Mouse (Mus musculus) heart, postnatal 0 days (tissue): Measurements from ENCODE around the gene Olfr347. TPM values are rescaled to one million over a fixed set of nuclear protein-coding genes. Genes with fewer than 3 reads are reported as not detected.

Source experiments
- ATAC-seq: fragments of 200-750 bp; cut with Nextera tagmentation; 2 replicates; pipeline ENCODE4 v1.8.0; 2017; ENCODE audit warnings: low read depth, moderate number of reproducible peaks, moderate library complexity; ENCODE audit not compliant: insufficient read depth
- DNase-seq: peaks from one replicate; pipeline ENCODE4 v3.0.0-alpha.2; 2016; ENCODE audit warnings: low spot score
- H3K27ac ChIP-seq: fragments of 300-500 bp; sonication (generic); 2 replicates; pipeline ENCODE4 v1.5.1; 2014; ENCODE audit warnings: low read depth, mild to moderate bottlenecking
- H3K27me3 ChIP-seq: fragments of 300-500 bp; sonication (generic); 2 replicates; pipeline ENCODE4 v1.6.1; 2014; ENCODE audit warnings: low read length, mixed read lengths; ENCODE audit not compliant: control insufficient read depth, insufficient read depth
- H3K36me3 ChIP-seq: fragments of 300-500 bp; sonication (generic); replicated peaks from 2 replicates; pipeline ENCODE4 v1.6.1; 2014; ENCODE audit warnings: low read length, mixed read lengths; ENCODE audit not compliant: control insufficient read depth, insufficient read depth
- H3K4me1 ChIP-seq: fragments of 300-500 bp; sonication (generic); 2 replicates; pipeline ENCODE4 v1.6.1; 2014; ENCODE audit warnings: antibody characterized with exemption; ENCODE audit not compliant: control insufficient read depth, insufficient read depth
- H3K4me2 ChIP-seq: fragments of 300-500 bp; sonication (generic); 2 replicates; pipeline ENCODE4 v1.6.1; 2014; ENCODE audit warnings: low read depth, mild to moderate bottlenecking, low read length, moderate library complexity
- H3K4me3 ChIP-seq: fragments of 300-500 bp; sonication (generic); 2 replicates; pipeline ENCODE4 v1.5.1; 2014; ENCODE audit warnings: low read depth, low read length
- H3K9ac ChIP-seq: fragments of 300-500 bp; sonication (generic); replicated peaks from 2 replicates; pipeline ENCODE4 v1.6.1; 2014; ENCODE audit warnings: low read depth, low read length, mixed read lengths
- H3K9me3 ChIP-seq: fragments of 300-500 bp; sonication (generic); replicated peaks from 2 replicates; pipeline ENCODE4 v1.6.1; 2016; ENCODE audit warnings: low read length; ENCODE audit not compliant: control insufficient read depth
- CTCF ChIP-seq: IDR thresholded peaks from 2 replicates; pipeline ENCODE4 v1.5.1; 2016; ENCODE audit warnings: antibody characterized with exemption, control low read depth, low read depth
- EP300 ChIP-seq: IDR thresholded peaks from 2 replicates; pipeline ENCODE4 v1.6.1; 2016; ENCODE audit warnings: antibody characterized with exemption, low read depth
- WGBS: fragments of 180-500 bp; shearing (Covaris S2); extraction: QIAGEN DNeasy Blood & Tissue Kit; methylation state at CpG from one replicate; pipeline ENCODE4 v1.1.7; 2014; 5-methylcytosine and 5-hydroxymethylcytosine counted together
- polyA plus RNA-seq: library from polyadenylated mRNA; unstranded; fragments of >200 nt; fragmentation: Nextera tagmentation; extraction: Ambion mirVana; gene quantifications from 2 replicates; pipeline ENCODE4 v1.2.1, GENCODE M21; 2015
- total RNA-seq: library from RNA; depleted of rRNA; stranded (reverse); fragments of >200 nt; gene quantifications from 2 replicates; pipeline ENCODE4 v1.2.3, GENCODE M21; 2014; ENCODE audit warnings: low replicate concordance; rRNA removed

The Olfr347 gene
- total RNA-seq, result not detected in 2 replicates
- polyA plus RNA-seq, result not detected in 2 replicates

DNA sequence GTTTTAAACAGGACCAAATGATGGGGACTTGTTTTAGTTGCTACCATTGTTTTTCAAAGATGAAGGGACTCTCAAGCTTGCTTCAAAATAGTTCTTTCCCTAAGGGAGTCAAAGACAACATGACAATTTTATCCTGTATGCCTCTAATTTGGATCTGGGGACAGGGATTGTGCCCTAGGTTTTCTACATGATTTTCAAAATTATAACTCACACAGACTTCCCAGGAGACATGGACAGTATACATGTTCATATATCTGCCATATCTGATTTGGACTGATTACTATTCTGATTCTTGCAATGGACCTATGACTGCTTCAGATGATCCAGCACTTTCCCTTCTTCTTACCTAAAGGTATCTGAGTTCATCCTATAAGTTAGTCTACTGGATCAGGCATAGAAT is at the start of gene Olfr347:
TSS of gene Olfr347 (plus strand) at position 301 of the 400 bp plus-strand sequence.
- Histone ChIP-seq H3K36me3 (no peaks in the 10 kb centered on the region), H3K9ac (no peak within 1 kb of the TSS), H3K27ac (no peak within 1 kb of the TSS), H3K9me3 (0 out of 2 replicates have a peak, but pooled peaks cover 7% of the 10 kb centered on the region), H3K4me3 (no peak within 1 kb of the TSS), H3K27me3 (no peaks in the 10 kb centered on the region), H3K4me2 (no peak within 1 kb of the TSS), H3K4me1 (no peaks in the 10 kb centered on the region)
- ATAC-seq (no peak), DNase-seq (no peak)
- TF ChIP-seq CTCF (no peak), EP300 (no peak)

- 79% methylated on average over 1 of the region's 1 CpGs for WGBS
- H3K27ac ChIP-seq, result no peak within 1 kb of the TSS
These were observed 46.2 kb upstream of the Olfr347 start, which contains the start of gene Olfr346 for GRCm38 (mm10) chr2:36685488-36685887. Gene Olfr346, plus strand, starts transcription at chr2:36685788.

DNA sequence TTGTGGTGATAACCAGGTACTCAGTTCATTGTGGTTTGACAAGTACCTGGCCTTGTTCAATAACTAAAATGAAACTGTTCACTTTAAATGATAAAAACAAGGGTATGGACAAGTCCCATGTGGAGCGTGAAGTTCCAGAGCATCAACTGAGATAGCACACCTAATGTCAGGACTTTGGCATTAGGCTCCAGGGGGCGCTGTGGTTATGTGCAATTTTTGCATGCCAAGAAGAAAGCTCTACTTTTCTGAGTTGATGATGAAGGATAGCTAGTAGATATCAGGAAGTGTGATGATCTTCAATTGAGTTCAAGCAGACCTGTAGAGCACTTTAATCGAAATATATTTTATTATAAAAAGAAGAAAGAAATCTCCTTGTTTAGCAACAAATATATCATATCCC is 4.5 kb downstream of the Olfr347 start:
- TF ChIP-seq CTCF, result no peak
- TF ChIP-seq EP300, result no peak

More at GRCm38 (mm10) chr2:36685488-36685887, 46.2 kb upstream of the Olfr347 start, which contains the start of gene Olfr346:
- Histone ChIP-seq H3K36me3 (no peaks in the 10 kb centered on the region), H3K9ac (no peak within 1 kb of the TSS), H3K4me3 (no peak within 1 kb of the TSS), H3K4me2 (no peak within 1 kb of the TSS), H3K4me1 (no peaks in the 10 kb centered on the region), H3K9me3 (no peaks in the 10 kb centered on the region), H3K27me3 (no peaks in the 10 kb centered on the region)
- DNase-seq (no peak), ATAC-seq (no peak)
- no peak for TF ChIP-seq EP300
- no peak for TF ChIP-seq CTCF

DNA sequence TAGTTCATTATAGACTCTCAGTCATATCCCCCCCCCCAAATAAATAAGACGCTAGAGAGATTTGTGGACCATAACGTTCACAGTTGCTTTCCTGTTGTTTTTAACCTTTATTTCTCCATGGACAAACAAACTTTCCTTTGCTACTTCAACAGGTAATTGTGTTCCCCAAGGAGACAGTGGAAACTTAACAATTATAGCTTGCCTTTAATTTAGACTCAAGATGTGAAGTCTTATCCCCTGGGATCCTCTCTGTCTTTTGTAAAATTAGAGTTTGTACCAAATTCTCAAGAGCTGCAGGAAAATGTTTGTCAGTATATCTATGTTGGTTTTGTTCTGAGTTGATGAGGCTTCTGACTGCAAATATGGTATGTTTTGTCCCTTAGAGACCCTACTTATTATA is 52.3 kb downstream of the Olfr347 start, which contains the start of gene Olfr348:
TSS of gene Olfr348 (plus strand) at position 301 of the 400 bp plus-strand sequence.
- no peak within 1 kb of the TSS for H3K4me2 ChIP-seq
- 57% methylated on average over 2 of the region's 2 CpGs for WGBS

More for the DNA sequence above, 4.5 kb downstream of the Olfr347 start:
- H3K36me3 ChIP-seq, result no peaks in the 10 kb centered on the region
- H3K27ac ChIP-seq, result no peak overlapping the region
- ATAC-seq (no peak), DNase-seq (no peak)
- no peaks in the 10 kb centered on the region for H3K9me3 ChIP-seq
- H3K4me3 ChIP-seq, result no peak overlapping the region
- H3K9ac ChIP-seq, result no peak overlapping the region
- 43% methylated on average over 3 of the region's 3 CpGs for WGBS
- no peaks in the 10 kb centered on the region for H3K27me3 ChIP-seq
- H3K4me1 ChIP-seq, result no peaks in the 10 kb centered on the region
- no peak overlapping the region for H3K4me2 ChIP-seq

More for the DNA sequence above, 52.3 kb downstream of the Olfr347 start, which contains the start of gene Olfr348:
- Histone ChIP-seq H3K9me3 (0 out of 2 replicates have a peak, but pooled peaks cover 4% of the 10 kb centered on the region), H3K9ac (no peak within 1 kb of the TSS), H3K27ac (no peak within 1 kb of the TSS), H3K4me3 (no peak within 1 kb of the TSS), H3K27me3 (no peaks in the 10 kb centered on the region), H3K36me3 (no peaks in the 10 kb centered on the region), H3K4me1 (no peaks in the 10 kb centered on the region)
- TF ChIP-seq CTCF (no peak), EP300 (no peak)
- ATAC-seq (no peak), DNase-seq (no peak)

Other genes starting within 250 kb of the Olfr347 start
- gene Olfr341, start 249.4 kb upstream of the Olfr347 start, total RNA-seq, result not detected in 2 replicates
- not detected in 2 replicates for gene Olfr341, start 249.4 kb upstream of the Olfr347 start, polyA plus RNA-seq
- not detected in 2 replicates for gene Olfr342, start 206.9 kb upstream of the Olfr347 start, total RNA-seq
- gene Olfr342, start 206.9 kb upstream of the Olfr347 start, polyA plus RNA-seq, result not detected in 2 replicates
- gene Olfr344, start 165.2 kb upstream of the Olfr347 start, total RNA-seq, result not detected in 2 replicates
- gene Olfr344, start 165.2 kb upstream of the Olfr347 start, polyA plus RNA-seq, result not detected in 2 replicates
- not detected in 2 replicates for gene Olfr345, start 91.9 kb upstream of the Olfr347 start, total RNA-seq
- gene Olfr345, start 91.9 kb upstream of the Olfr347 start, polyA plus RNA-seq, result not detected in 2 replicates
- gene Olfr346, start 46.1 kb upstream of the Olfr347 start, total RNA-seq, result not detected in 2 replicates
- gene Olfr346, start 46.1 kb upstream of the Olfr347 start, polyA plus RNA-seq, result not detected in 2 replicates
- gene Olfr348, start 52.4 kb downstream of the Olfr347 start, total RNA-seq, result not detected in 2 replicates
- gene Olfr348, start 52.4 kb downstream of the Olfr347 start, polyA plus RNA-seq, result not detected in 2 replicates
- gene Olfr50, start 58.6 kb downstream of the Olfr347 start, total RNA-seq, result not detected in 2 replicates
- not detected in 2 replicates for gene Olfr50, start 58.6 kb downstream of the Olfr347 start, polyA plus RNA-seq
- not detected in 2 replicates for gene Olfr3, start 85.1 kb downstream of the Olfr347 start, total RNA-seq
- not detected in 2 replicates for gene Olfr3, start 85.1 kb downstream of the Olfr347 start, polyA plus RNA-seq
- gene Olfr350, start 114.4 kb downstream of the Olfr347 start, total RNA-seq, result not detected in 2 replicates
- gene Olfr350, start 114.4 kb downstream of the Olfr347 start, polyA plus RNA-seq, result not detected in 2 replicates
- gene Olfr351, start 130.8 kb downstream of the Olfr347 start, total RNA-seq, result not detected in 2 replicates
- not detected in 2 replicates for gene Olfr351, start 130.8 kb downstream of the Olfr347 start, polyA plus RNA-seq
- gene Olfr352, start 136.6 kb downstream of the Olfr347 start, total RNA-seq, result not detected in 2 replicates
- not detected in 2 replicates for gene Olfr352, start 136.6 kb downstream of the Olfr347 start, polyA plus RNA-seq
- not detected in 2 replicates for gene Olfr353, start 161.0 kb downstream of the Olfr347 start, total RNA-seq
- not detected in 2 replicates for gene Olfr353, start 161.0 kb downstream of the Olfr347 start, polyA plus RNA-seq
- gene Olfr354, start 173.8 kb downstream of the Olfr347 start, total RNA-seq, result not detected in 2 replicates
- gene Olfr354, start 173.8 kb downstream of the Olfr347 start, polyA plus RNA-seq, result not detected in 2 replicates
- gene Olfr355, start 197.0 kb downstream of the Olfr347 start, total RNA-seq, result not detected in 2 replicates
- gene Olfr355, start 197.0 kb downstream of the Olfr347 start, polyA plus RNA-seq, result not detected in 2 replicates
- not detected in 2 replicates for gene Olfr356, start 205.2 kb downstream of the Olfr347 start, total RNA-seq
- not detected in 2 replicates for gene Olfr356, start 205.2 kb downstream of the Olfr347 start, polyA plus RNA-seq